Comparison of ENCODE assay signal across 38 mouse cellular contexts in genomic region chr6:129359515-129359914, GRCm38 (mm10). TPM values are rescaled to one million over a fixed set of nuclear protein-coding genes. Genes with fewer than 3 reads are reported as not detected.
"Had no signal": no experiment of that assay in that cellular context is flagged by ENCODE, and none has a peak within 500 bp of the region (broad histone marks: within the 10 kb centered on the region; RNA-seq: fewer than 3 reads in every experiment).

No protein-coding gene starts in this region.

- H3K9ac ChIP-seq: embryonic facial prominence, embryonic 12.5 days; embryonic facial prominence, embryonic 13.5 days; embryonic facial prominence, embryonic 15.5 days; forebrain, embryonic 12.5 days; forebrain, embryonic 13.5 days; forebrain, embryonic 15.5 days; forebrain, postnatal 0 days had no signal

- H3K4me2 ChIP-seq: embryonic facial prominence, embryonic 12.5 days; embryonic facial prominence, embryonic 13.5 days; embryonic facial prominence, embryonic 15.5 days; forebrain, embryonic 12.5 days; forebrain, embryonic 13.5 days; forebrain, embryonic 15.5 days had no signal

- H3K9me3 ChIP-seq: embryonic facial prominence, embryonic 10.5 days; embryonic facial prominence, embryonic 12.5 days; embryonic facial prominence, embryonic 13.5 days; embryonic facial prominence, embryonic 15.5 days; forebrain, embryonic 10.5 days; forebrain, embryonic 12.5 days; forebrain, embryonic 13.5 days; forebrain, embryonic 15.5 days had no signal

- DNase-seq: cerebellum, adult 9-10 months; cerebellum, adult 9-11 months; cerebellum, postnatal 10 days; cerebellum, postnatal 14 days; cerebellum, postnatal 25 days; cerebellum, postnatal 36 days; embryo, embryonic 11 days; forebrain, postnatal 0 days; gastrocnemius, adult 2 months; gastrocnemius, postnatal 10 days; gastrocnemius, postnatal 14 days; gastrocnemius, postnatal 25 days; gastrocnemius, postnatal 36 days; heart, adult 18-20 months; heart, adult 2 months had no signal

- H3K27ac ChIP-seq: embryonic facial prominence, embryonic 10.5 days; embryonic facial prominence, embryonic 12.5 days; embryonic facial prominence, embryonic 13.5 days; embryonic facial prominence, embryonic 15.5 days; forebrain, embryonic 10.5 days; forebrain, embryonic 12.5 days; forebrain, embryonic 13.5 days; forebrain, embryonic 15.5 days; gastrocnemius, adult 2 months; heart, adult 2 months had no signal

- ATAC-seq: forebrain, embryonic 13.5 days; forebrain, embryonic 14.5 days; forebrain, embryonic 15.5 days; forebrain, embryonic 16.5 days; forebrain, postnatal 0 days had no signal

- H3K27me3 ChIP-seq: embryonic facial prominence, embryonic 12.5 days; embryonic facial prominence, embryonic 13.5 days; embryonic facial prominence, embryonic 15.5 days; forebrain, embryonic 12.5 days; forebrain, embryonic 13.5 days; forebrain, embryonic 15.5 days had no signal

- H3K4me1 ChIP-seq: embryonic facial prominence, embryonic 10.5 days; embryonic facial prominence, embryonic 12.5 days; embryonic facial prominence, embryonic 13.5 days; embryonic facial prominence, embryonic 15.5 days; forebrain, embryonic 10.5 days; forebrain, embryonic 12.5 days; forebrain, embryonic 13.5 days; forebrain, embryonic 15.5 days had no signal

- H3K36me3 ChIP-seq: embryonic facial prominence, embryonic 10.5 days; embryonic facial prominence, embryonic 12.5 days; embryonic facial prominence, embryonic 13.5 days; embryonic facial prominence, embryonic 15.5 days; forebrain, embryonic 10.5 days; forebrain, embryonic 12.5 days; forebrain, embryonic 15.5 days had no signal

- H3K4me3 ChIP-seq: embryonic facial prominence, embryonic 10.5 days; embryonic facial prominence, embryonic 12.5 days; embryonic facial prominence, embryonic 13.5 days; embryonic facial prominence, embryonic 15.5 days; erythroblast, embryonic 14.5 days; forebrain, embryonic 10.5 days; forebrain, embryonic 12.5 days; forebrain, embryonic 13.5 days; forebrain, embryonic 15.5 days; gastrocnemius, adult 2 months; heart, adult 2 months had no signal

RNA-seq across cellular contexts. Expression of gene Clec12a, which starts 17.0 kb away (rescaled TPM):
- polyA plus RNA-seq: erythroblast, embryonic 14.5 days had no signal

RNA-seq across cellular contexts. Expression of gene Clec12b, which starts 26.2 kb away (rescaled TPM):
- total RNA-seq: common myeloid progenitor, adult 5-6 weeks; forebrain, postnatal 0 days; gastrocnemius, adult 18-20 months; gastrocnemius, adult 2 months; gastrocnemius, adult 8-10 months; gastrocnemius, postnatal 10 days; gastrocnemius, postnatal 14 days; gastrocnemius, postnatal 25 days; gastrocnemius, postnatal 36 days; granulocyte monocyte progenitor cell, adult 5-6 weeks; heart, adult 18-20 months had no signal
- polyA plus RNA-seq: embryonic facial prominence, embryonic 10.5 days; embryonic facial prominence, embryonic 11.5 days; embryonic facial prominence, embryonic 12.5 days; embryonic facial prominence, embryonic 13.5 days; embryonic facial prominence, embryonic 15.5 days; erythroblast, embryonic 14.5 days; forebrain, embryonic 10.5 days; forebrain, embryonic 11.5 days; forebrain, embryonic 12.5 days; forebrain, embryonic 14.5 days; forebrain, embryonic 16.5 days had no signal

RNA-seq across cellular contexts. Expression of gene 4922502D21Rik, which starts 27.9 kb away (rescaled TPM):
- total RNA-seq: forebrain, postnatal 0 days; gastrocnemius, adult 18-20 months; gastrocnemius, adult 2 months; gastrocnemius, adult 8-10 months; gastrocnemius, postnatal 10 days; gastrocnemius, postnatal 14 days; gastrocnemius, postnatal 25 days; gastrocnemius, postnatal 36 days; gastrocnemius, postnatal 4 days; granulocyte monocyte progenitor cell, adult 5-6 weeks; heart, adult 18-20 months; heart, adult 2 months; heart, adult 8-10 months had no signal
- polyA plus RNA-seq: cortical plate, adult 2 months; embryonic facial prominence, embryonic 10.5 days; embryonic facial prominence, embryonic 11.5 days; embryonic facial prominence, embryonic 12.5 days; embryonic facial prominence, embryonic 14.5 days; erythroblast, embryonic 14.5 days; forebrain, embryonic 10.5 days; forebrain, embryonic 11.5 days; forebrain, embryonic 12.5 days; forebrain, embryonic 13.5 days; forebrain, embryonic 14.5 days; forebrain, embryonic 15.5 days; forebrain, embryonic 16.5 days; forebrain, postnatal 0 days; frontal cortex, adult 2 months had no signal

RNA-seq across cellular contexts. Expression of gene Clec1b, which starts 37.6 kb away (rescaled TPM):
- total RNA-seq: gastrocnemius, adult 18-20 months; gastrocnemius, adult 8-10 months; gastrocnemius, postnatal 25 days; gastrocnemius, postnatal 36 days had no signal
- polyA plus RNA-seq: erythroblast, embryonic 14.5 days; frontal cortex, adult 2 months; gonadal fat pad, adult 2 months had no signal

RNA-seq across cellular contexts. Expression of gene Clec9a, which starts 49.1 kb away (rescaled TPM):
- total RNA-seq: gastrocnemius, adult 18-20 months; gastrocnemius, adult 2 months; gastrocnemius, adult 8-10 months; gastrocnemius, postnatal 10 days; gastrocnemius, postnatal 14 days; gastrocnemius, postnatal 25 days; gastrocnemius, postnatal 36 days; gastrocnemius, postnatal 4 days; granulocyte monocyte progenitor cell, adult 5-6 weeks had no signal
- polyA plus RNA-seq: cortical plate, adult 2 months; embryonic facial prominence, embryonic 15.5 days; erythroblast, embryonic 14.5 days; forebrain, postnatal 0 days; frontal cortex, adult 2 months had no signal
